Mouse (Mus musculus) heart, postnatal 0 days (tissue): Measurements from ENCODE around the gene Pakap. TPM values are rescaled to one million over a fixed set of nuclear protein-coding genes. Genes with fewer than 3 reads are reported as not detected.

Source experiments
- ATAC-seq: fragments of 200-750 bp; cut with Nextera tagmentation; 2 replicates; pipeline ENCODE4 v1.8.0; 2017; ENCODE audit warnings: low read depth, moderate number of reproducible peaks, moderate library complexity; ENCODE audit not compliant: insufficient read depth
- DNase-seq: peaks from one replicate; pipeline ENCODE4 v3.0.0-alpha.2; 2016; ENCODE audit warnings: low spot score
- H3K27ac ChIP-seq: fragments of 300-500 bp; sonication (generic); 2 replicates; pipeline ENCODE4 v1.5.1; 2014; ENCODE audit warnings: low read depth, mild to moderate bottlenecking
- H3K27me3 ChIP-seq: fragments of 300-500 bp; sonication (generic); 2 replicates; pipeline ENCODE4 v1.6.1; 2014; ENCODE audit warnings: low read length, mixed read lengths; ENCODE audit not compliant: control insufficient read depth, insufficient read depth
- H3K36me3 ChIP-seq: fragments of 300-500 bp; sonication (generic); replicated peaks from 2 replicates; pipeline ENCODE4 v1.6.1; 2014; ENCODE audit warnings: low read length, mixed read lengths; ENCODE audit not compliant: control insufficient read depth, insufficient read depth
- H3K4me1 ChIP-seq: fragments of 300-500 bp; sonication (generic); 2 replicates; pipeline ENCODE4 v1.6.1; 2014; ENCODE audit warnings: antibody characterized with exemption; ENCODE audit not compliant: control insufficient read depth, insufficient read depth
- H3K4me2 ChIP-seq: fragments of 300-500 bp; sonication (generic); 2 replicates; pipeline ENCODE4 v1.6.1; 2014; ENCODE audit warnings: low read depth, mild to moderate bottlenecking, low read length, moderate library complexity
- H3K4me3 ChIP-seq: fragments of 300-500 bp; sonication (generic); 2 replicates; pipeline ENCODE4 v1.5.1; 2014; ENCODE audit warnings: low read depth, low read length
- H3K9ac ChIP-seq: fragments of 300-500 bp; sonication (generic); replicated peaks from 2 replicates; pipeline ENCODE4 v1.6.1; 2014; ENCODE audit warnings: low read depth, low read length, mixed read lengths
- H3K9me3 ChIP-seq: fragments of 300-500 bp; sonication (generic); replicated peaks from 2 replicates; pipeline ENCODE4 v1.6.1; 2016; ENCODE audit warnings: low read length; ENCODE audit not compliant: control insufficient read depth
- CTCF ChIP-seq: IDR thresholded peaks from 2 replicates; pipeline ENCODE4 v1.5.1; 2016; ENCODE audit warnings: antibody characterized with exemption, control low read depth, low read depth
- EP300 ChIP-seq: IDR thresholded peaks from 2 replicates; pipeline ENCODE4 v1.6.1; 2016; ENCODE audit warnings: antibody characterized with exemption, low read depth
- WGBS: fragments of 180-500 bp; shearing (Covaris S2); extraction: QIAGEN DNeasy Blood & Tissue Kit; methylation state at CpG from one replicate; pipeline ENCODE4 v1.1.7; 2014; 5-methylcytosine and 5-hydroxymethylcytosine counted together
- polyA plus RNA-seq: library from polyadenylated mRNA; unstranded; fragments of >200 nt; fragmentation: Nextera tagmentation; extraction: Ambion mirVana; gene quantifications from 2 replicates; pipeline ENCODE4 v1.2.1, GENCODE M21; 2015
- total RNA-seq: library from RNA; depleted of rRNA; stranded (reverse); fragments of >200 nt; gene quantifications from 2 replicates; pipeline ENCODE4 v1.2.3, GENCODE M21; 2014; ENCODE audit warnings: low replicate concordance

Gene Pakap
- total and polyA plus RNA-seq, 2 experiments from 2014 or later = 21.1 to 43.7 TPM

DNA sequence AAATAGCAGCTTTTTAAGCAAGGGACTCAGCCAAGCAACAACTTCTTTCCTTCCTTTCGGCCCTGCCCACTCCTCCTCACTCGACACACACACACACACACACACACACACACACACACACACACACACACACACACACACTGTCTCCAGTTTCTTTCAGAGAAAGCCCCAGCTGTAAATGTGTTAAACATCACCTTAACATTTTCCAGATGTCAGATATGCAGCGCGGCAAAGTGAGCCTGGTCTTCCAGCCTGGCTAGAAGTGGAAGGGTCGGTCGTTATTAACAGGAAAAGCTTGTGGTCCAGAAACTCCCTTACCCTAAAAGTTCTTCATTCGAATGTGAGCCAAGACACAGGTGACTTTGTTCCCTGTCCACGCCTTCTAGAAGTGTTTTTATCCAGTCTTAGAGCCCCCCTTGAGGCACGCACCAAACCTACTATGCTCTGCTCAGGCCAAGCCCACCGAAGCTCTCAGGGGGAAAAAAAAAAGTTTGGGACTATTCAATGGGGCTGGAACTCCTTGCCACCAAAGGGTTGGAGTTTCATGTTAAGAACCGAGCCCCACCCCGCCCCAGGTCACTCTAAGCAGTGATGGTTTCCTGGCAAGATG lies 278.5 kb downstream of the Pakap start:
- peaks cover 42% of the 10 kb centered on the region for H3K4me1 ChIP-seq
- H3K27me3 ChIP-seq = no peaks in the 10 kb centered on the region
- peak overlapping the region; percentile 64 for H3K4me3 ChIP-seq
- TF ChIP-seq EP300 (no peak), CTCF (no peak)
- no peaks in the 10 kb centered on the region for H3K9me3 ChIP-seq
- WGBS = 8% methylated on average over 11 of the region's 12 CpGs
- DNase-seq (no peak), ATAC-seq (no peak; the same call in 1 of the 2 replicates)
- peaks cover 18% of the 10 kb centered on the region for H3K36me3 ChIP-seq
- peak overlapping the region; percentile 71 for H3K4me2 ChIP-seq
- H3K27ac ChIP-seq = peak overlapping the region; percentile 96
- H3K9ac ChIP-seq = peak overlapping the region; percentile 81

DNA sequence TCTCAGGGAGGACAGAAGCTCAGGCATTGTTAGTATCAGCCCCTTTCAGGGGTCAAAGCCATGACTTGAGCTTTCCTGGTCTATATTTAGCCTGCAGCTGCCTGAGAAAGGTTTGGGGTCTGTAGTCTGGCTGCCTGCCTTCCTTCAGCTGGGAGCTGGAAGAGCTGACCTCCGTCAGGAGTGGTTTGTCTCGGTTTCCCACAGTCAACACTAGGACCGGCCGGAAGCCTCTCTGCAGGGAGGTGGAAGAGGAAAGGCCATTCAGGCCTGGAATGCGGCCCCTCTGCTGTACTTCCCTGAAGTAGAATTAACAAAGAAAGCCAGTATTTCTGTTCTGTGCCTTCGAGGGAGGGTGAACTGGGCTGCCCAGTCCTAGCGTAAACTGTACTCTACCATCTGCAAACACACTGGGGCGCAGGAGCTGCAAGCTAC lies 279.0 kb downstream of the Pakap start:
- peak overlapping the region; percentile 71 for H3K4me2 ChIP-seq
- peaks cover 20% of the 10 kb centered on the region for H3K36me3 ChIP-seq
- peak overlapping the region; percentile 81 for H3K9ac ChIP-seq
- DNase-seq (peak; percentile 74), ATAC-seq (peak; percentile 22)
- H3K27ac ChIP-seq = peak overlapping the region; percentile 96
- no peak for TF ChIP-seq CTCF
- no peak for TF ChIP-seq EP300
- H3K4me3 ChIP-seq = peak overlapping the region; percentile 64
- 5% methylated on average over 8 of the region's 8 CpGs for WGBS
- H3K9me3 ChIP-seq = no peaks in the 10 kb centered on the region
- H3K4me1 ChIP-seq = peaks cover 45% of the 10 kb centered on the region
- no peaks in the 10 kb centered on the region for H3K27me3 ChIP-seq

DNA sequence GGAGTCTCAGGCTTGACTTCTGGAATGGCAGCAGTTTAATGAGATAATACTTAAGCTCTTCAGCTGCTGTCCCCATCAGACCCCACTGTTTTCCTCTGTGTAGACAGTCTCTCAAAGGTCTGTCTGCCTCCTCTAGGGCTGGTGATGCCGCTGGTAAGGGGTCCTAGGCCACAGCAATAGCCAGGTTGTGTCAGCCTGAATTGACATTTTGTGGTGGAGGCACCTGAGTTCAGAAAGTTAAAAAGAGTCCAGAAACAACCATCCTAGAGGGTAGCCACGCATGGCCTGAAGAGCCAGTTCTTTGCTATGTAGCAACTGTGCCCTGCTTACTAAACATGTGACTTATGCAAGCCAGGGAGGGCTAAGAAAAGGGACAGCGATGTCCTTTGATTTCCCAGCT lies 279.7 kb downstream of the Pakap start:
- DNase-seq = no peak
- Histone ChIP-seq H3K4me2 (peak overlapping the region; percentile 71), H3K4me3 (peak overlapping the region; percentile 64), H3K9me3 (no peaks in the 10 kb centered on the region), H3K27ac (peak overlapping the region; percentile 96), H3K27me3 (no peaks in the 10 kb centered on the region), H3K9ac (peak overlapping the region; percentile 81; the same call in 1 of the 2 replicates), H3K4me1 (peaks cover 39% of the 10 kb centered on the region), H3K36me3 (peaks cover 20% of the 10 kb centered on the region)
- ATAC-seq = no peak
- WGBS = 62% methylated on average over 3 of the region's 3 CpGs
- TF ChIP-seq EP300 (no peak), CTCF (no peak)

DNA sequence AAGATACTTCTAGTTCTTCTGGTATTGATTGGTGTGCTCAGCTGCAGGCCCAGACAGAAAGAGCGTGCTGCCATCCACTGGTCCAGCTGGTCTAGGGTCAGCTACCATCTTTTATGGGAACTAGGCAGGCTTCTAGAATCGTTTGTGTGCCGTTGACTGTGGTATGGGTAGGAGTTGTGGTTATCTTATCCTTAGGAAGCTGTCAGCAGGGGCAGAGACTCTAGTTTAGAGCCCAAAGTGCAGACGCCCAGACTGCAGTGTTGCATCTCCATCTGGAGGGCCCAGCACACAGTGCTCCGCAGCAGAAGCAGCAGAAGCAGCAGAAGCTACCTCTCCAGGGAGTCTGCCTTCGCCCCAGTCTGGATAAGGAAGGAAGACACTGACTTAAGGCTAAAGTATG lies 281.5 kb downstream of the Pakap start:
- H3K36me3 ChIP-seq = peaks cover 32% of the 10 kb centered on the region
- H3K4me2 ChIP-seq = no peak overlapping the region
- H3K27ac ChIP-seq = no peak overlapping the region
- 41% methylated on average over 6 of the region's 6 CpGs for WGBS
- no peaks in the 10 kb centered on the region for H3K27me3 ChIP-seq
- no peak for DNase-seq
- no peaks in the 10 kb centered on the region for H3K9me3 ChIP-seq
- no peak overlapping the region for H3K9ac ChIP-seq
- ATAC-seq = no peak
- TF ChIP-seq CTCF = 0 out of 2 replicates have a peak, but pooled peaks have one; percentile 5
- TF ChIP-seq EP300 = no peak
- peaks cover 27% of the 10 kb centered on the region for H3K4me1 ChIP-seq
- H3K4me3 ChIP-seq = no peak overlapping the region

DNA sequence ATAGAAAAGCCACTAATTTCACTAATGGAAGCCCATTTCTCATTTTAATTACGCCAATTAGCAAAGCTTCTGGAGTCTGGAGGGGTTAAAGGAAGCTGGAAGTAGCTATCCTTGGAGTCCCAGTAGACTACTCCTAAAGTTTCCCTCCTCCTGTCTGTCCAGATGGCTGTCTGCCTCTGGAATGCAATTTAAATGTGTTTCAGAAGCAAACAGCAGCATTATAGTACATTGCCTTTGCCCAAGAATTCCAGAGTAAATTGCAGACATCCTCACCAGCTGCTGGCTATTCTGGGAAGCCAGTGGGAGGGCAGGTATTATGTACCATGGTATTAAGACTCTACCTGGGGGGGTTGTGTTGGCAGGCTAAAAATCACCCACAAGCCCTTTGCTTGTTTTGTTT lies 283.8 kb downstream of the Pakap start:
- Histone ChIP-seq H3K27ac (no peak overlapping the region), H3K9me3 (no peaks in the 10 kb centered on the region), H3K4me1 (peaks cover 25% of the 10 kb centered on the region), H3K4me3 (no peak overlapping the region), H3K27me3 (no peaks in the 10 kb centered on the region), H3K36me3 (peaks cover 55% of the 10 kb centered on the region), H3K9ac (no peak overlapping the region), H3K4me2 (no peak overlapping the region)
- DNase-seq = no peak
- ATAC-seq = no peak
- TF ChIP-seq EP300 (no peak), CTCF (no peak)
- WGBS = 85% methylated on average over 1 of the region's 1 CpGs

DNA sequence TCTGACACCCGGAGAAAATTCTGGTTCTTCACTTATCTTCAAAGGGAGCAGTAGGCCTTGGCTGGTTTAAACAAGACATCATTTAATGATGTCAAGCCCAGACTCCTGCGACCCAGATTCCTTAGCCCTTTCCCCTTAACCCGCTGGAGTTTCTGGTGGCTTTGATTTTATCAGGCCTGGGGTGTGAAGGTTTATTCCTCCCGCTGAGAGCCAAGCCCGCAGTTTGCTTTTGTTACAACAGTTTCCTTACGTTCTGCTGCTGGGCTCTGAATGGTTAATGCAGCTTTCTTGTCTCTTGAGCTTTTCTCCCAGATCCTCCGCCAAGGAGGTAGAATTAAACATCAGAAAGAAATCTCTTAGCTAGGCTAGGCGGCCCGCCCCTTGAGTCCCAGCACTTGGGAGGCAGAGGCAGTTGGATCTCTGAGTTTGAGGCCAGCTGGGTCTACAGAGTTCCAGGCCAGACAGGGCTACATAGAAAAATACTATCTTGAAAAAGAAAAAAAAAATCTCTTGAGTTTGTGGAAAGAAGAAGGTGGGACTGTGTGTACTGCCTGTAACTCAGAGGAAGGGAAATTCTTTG lies 284.6 kb downstream of the Pakap start:
- H3K4me3 ChIP-seq = no peak overlapping the region
- no peak for ATAC-seq
- no peak overlapping the region for H3K27ac ChIP-seq
- H3K4me2 ChIP-seq = no peak overlapping the region
- TF ChIP-seq CTCF = no peak
- TF ChIP-seq EP300 = no peak
- H3K9me3 ChIP-seq = no peaks in the 10 kb centered on the region
- 49% methylated on average over 9 of the region's 9 CpGs for WGBS
- peaks cover 63% of the 10 kb centered on the region for H3K36me3 ChIP-seq
- DNase-seq = no peak
- H3K4me1 ChIP-seq = peaks cover 22% of the 10 kb centered on the region
- no peak overlapping the region for H3K9ac ChIP-seq
- H3K27me3 ChIP-seq = no peaks in the 10 kb centered on the region
